Mouse (Mus musculus) CH12.LX (cell line): ENCODE data around the gene Rpl38. TPM values are rescaled to one million over a fixed set of nuclear protein-coding genes. Genes with fewer than 3 reads are reported as not detected.

Experiments
- DNase-seq: peaks from one replicate; pipeline ENCODE4 v3.0.0-alpha.2; 2013; ENCODE audit errors: extremely low read depth
- H3K27ac ChIP-seq: 2 replicates; pipeline ENCODE4 v1.5.1; 2012; ENCODE audit warnings: low read depth, mild to moderate bottlenecking, control low read depth, moderate library complexity; ENCODE audit not compliant: insufficient read depth
- H3K27me3 ChIP-seq: replicated peaks from 2 replicates; pipeline ENCODE3; 2012; ENCODE audit warnings: inconsistent platforms
- H3K36me3 ChIP-seq, 2 experiments: replicated peaks in 1 of 2; 2 replicates each; pipeline versions ENCODE3 to v1.6.1; 2012; ENCODE audit warnings: inconsistent platforms in 1 of 2, low read length in 1 of 2, mild to moderate bottlenecking in 1 of 2, mixed read lengths in 1 of 2, moderate library complexity in 1 of 2; ENCODE audit not compliant: control insufficient read depth in 1 of 2, insufficient read depth in 1 of 2
- H3K4me1 ChIP-seq, 2 experiments: 2 replicates each; pipeline ENCODE4 v1.6.1; 2012; ENCODE audit warnings: inconsistent platforms in 1 of 2, moderate library complexity in 1 of 2; ENCODE audit not compliant: insufficient read depth in 2 of 2, control insufficient read depth in 1 of 2
- H3K4me2 ChIP-seq: 2 replicates; pipeline ENCODE4 v1.6.1; 2012; ENCODE audit warnings: low read depth, mild to moderate bottlenecking, control low read depth; ENCODE audit not compliant: poor library complexity, insufficient read depth, severe bottlenecking
- H3K4me3 ChIP-seq, 3 experiments: fragments of 150-350 bp in 1 of 3; sonication (generic) in 1 of 3; replicated peaks in 1 of 3; 2 replicates each; pipeline versions ENCODE3 to v1.5.1; 2011 to 2012; ENCODE audit warnings: low read depth in 2 of 3, low read length in 2 of 3, mild to moderate bottlenecking in 2 of 3, moderate library complexity in 2 of 3, control low read depth in 1 of 3, improper control_type of control experiment in 1 of 3, inconsistent platforms in 1 of 3, mixed read lengths in 1 of 3; ENCODE audit not compliant: poor library complexity in 1 of 3
- H3K79me2 ChIP-seq: replicated peaks from 2 replicates; pipeline ENCODE4 v1.6.1; 2012; ENCODE audit warnings: mild to moderate bottlenecking, moderate library complexity; ENCODE audit not compliant: control insufficient read depth, poor library complexity, insufficient read depth, severe bottlenecking; ENCODE audit errors: extremely low read depth
- H3K9ac ChIP-seq: 2 replicates; pipeline ENCODE4 v1.6.1; 2012; ENCODE audit warnings: low read depth, mild to moderate bottlenecking, control low read depth, moderate library complexity; ENCODE audit not compliant: insufficient read depth
- H3K9me3 ChIP-seq: replicated peaks from 2 replicates; pipeline ENCODE3; 2012; ENCODE audit warnings: low read length, inconsistent platforms, mixed read lengths
- BHLHE40 ChIP-seq: IDR thresholded peaks from 2 replicates; pipeline ENCODE4 v1.6.1; 2011; ENCODE audit warnings: mild to moderate bottlenecking, low read depth, low read length, improper control_type of control experiment
- CHD1 ChIP-seq: IDR thresholded peaks from 2 replicates; pipeline ENCODE4 v1.6.1; 2012; ENCODE audit warnings: low read depth, low read length, improper control_type of control experiment, inconsistent platforms
- CHD2 ChIP-seq: IDR thresholded peaks from 2 replicates; pipeline ENCODE4 v1.6.1; 2011; ENCODE audit warnings: low read length, improper control_type of control experiment
- E2F4 ChIP-seq: IDR thresholded peaks from 2 replicates; pipeline ENCODE4 v1.6.1; 2011; ENCODE audit warnings: low read depth, low read length, improper control_type of control experiment; ENCODE audit not compliant: insufficient replicate concordance
- ETS1 ChIP-seq: conservative IDR thresholded peaks from 2 replicates; pipeline ENCODE4 v1.6.1; 2012; ENCODE audit warnings: low read depth, mild to moderate bottlenecking, inconsistent platforms, low read length, improper control_type of control experiment, moderate library complexity
- GABPA ChIP-seq: IDR thresholded peaks from 2 replicates; pipeline ENCODE4 v1.6.1; 2012; ENCODE audit warnings: low read depth, low read length, improper control_type of control experiment, inconsistent platforms; ENCODE audit not compliant: insufficient replicate concordance
- JUN ChIP-seq: IDR thresholded peaks from 2 replicates; pipeline ENCODE4 v1.6.1; 2011; ENCODE audit warnings: low read depth, mild to moderate bottlenecking, low read length, improper control_type of control experiment, moderate library complexity; ENCODE audit not compliant: insufficient read depth
- JUND ChIP-seq: conservative IDR thresholded peaks from 2 replicates; pipeline ENCODE4 v1.6.1; 2011; ENCODE audit warnings: low read depth, low read length, improper control_type of control experiment
- KAT2A ChIP-seq: IDR thresholded peaks from 2 replicates; pipeline ENCODE4 v1.6.1; 2012; ENCODE audit warnings: low read length, improper control_type of control experiment, inconsistent platforms; ENCODE audit not compliant: insufficient replicate concordance
- MYC ChIP-seq: IDR thresholded peaks from 2 replicates; pipeline ENCODE4 v1.6.1; 2011; ENCODE audit warnings: low read depth, mild to moderate bottlenecking, improper control_type of control experiment, low read length
- NELFE ChIP-seq: IDR thresholded peaks from 2 replicates; pipeline ENCODE4 v1.6.1; 2011; ENCODE audit warnings: low read depth, low read length, improper control_type of control experiment
- PAX5 ChIP-seq: IDR thresholded peaks from 2 replicates; pipeline ENCODE4 v1.6.1; 2012; ENCODE audit warnings: low read length, inconsistent platforms, mixed read lengths
- SIN3A ChIP-seq: IDR thresholded peaks from 2 replicates; pipeline ENCODE4 v1.6.1; 2012; ENCODE audit warnings: low read length, improper control_type of control experiment, inconsistent platforms
- USF1 ChIP-seq: IDR thresholded peaks from 2 replicates; pipeline ENCODE4 v1.6.1; 2014; ENCODE audit warnings: low read depth, mild to moderate bottlenecking, inconsistent platforms, low read length, improper control_type of control experiment
- USF2 ChIP-seq: conservative IDR thresholded peaks from 2 replicates; pipeline ENCODE4 v1.6.1; 2011; ENCODE audit warnings: low read depth, low read length, improper control_type of control experiment
- ZKSCAN1 ChIP-seq: IDR thresholded peaks from 2 replicates; pipeline ENCODE4 v1.6.1; 2012; ENCODE audit warnings: low read depth, inconsistent platforms, low read length, improper control_type of control experiment, borderline replicate concordance
- dilution Hi-C: fragments of 300-500 bp; cut with MboI; formaldehyde crosslinking; loops from 2 replicates; pipeline ENCODE4 v1.14.3; 2020; ENCODE audit warnings: low sequenced_read_pairs; ENCODE audit not compliant: extremely low pct_unique_long_range_greater_than_20kb, extremely low pct_ligation_motif_present
- in situ Hi-C: fragments of 300-500 bp; cut with MboI; formaldehyde crosslinking; loops from 3 replicates; pipeline ENCODE4 v1.14.3; 2019; ENCODE audit warnings: low sequenced_read_pairs, low pct_ligation_motif_present, low pct_unique_long_range_greater_than_20kb, mixed read lengths
- polyA plus RNA-seq: library from polyadenylated mRNA; unstranded; fragments of >175 nt; gene quantifications from 2 replicates; pipeline ENCODE4 v1.2.1, GENCODE M21; 2012; ENCODE audit warnings: low read depth; ENCODE audit not compliant: insufficient read length
- total RNA-seq, 2 experiments: library from RNA; depleted of rRNA; stranded (reverse); fragments of 300-350 nt in 1 of 2; fragments of >200 nt in 1 of 2; gene quantifications; 2 replicates each; pipeline ENCODE4 v1.2.3; 2012 to 2014

The Rpl38 gene
- total and polyA plus RNA-seq, 3 experiments, result 1,435 to 5,556 (median 4,204) TPM

GRCm38 (mm10) chr11:114720535-114720934 is 52.2 kb downstream of the Rpl38 start:
- H3K27ac ChIP-seq, result no peak overlapping the region
- DNase-seq, result no peak
- H3K4me2 ChIP-seq, result no peak overlapping the region
- no peak overlapping the region for H3K9ac ChIP-seq
- peaks cover 9 to 18% of the 10 kb centered on the region in 2 experiments for H3K4me1 ChIP-seq
- TF ChIP-seq CHD1 (no peak), KAT2A (no peak), JUN (no peak), NELFE (no peak), E2F4 (no peak), ZKSCAN1 (no peak), GABPA (no peak), ETS1 (no peak), MYC (no peak), PAX5 (no peak), SIN3A (no peak), JUND (no peak), CHD2 (no peak), BHLHE40 (no peak), USF2 (no peak), USF1 (no peak)
- peaks cover 3% of the 10 kb centered on the region for H3K9me3 ChIP-seq
- H3K27me3 ChIP-seq, result peaks cover 5% of the 10 kb centered on the region
- in situ Hi-C loops (no loop called here), dilution Hi-C loops (no loop called here)
- no peaks in the 10 kb centered on the region for H3K36me3 ChIP-seq
- no peaks in the 10 kb centered on the region for H3K79me2 ChIP-seq
- H3K4me3 ChIP-seq, result no peak overlapping the region

Other genes starting within 250 kb of the Rpl38 start
- 1.4 TPM in 2 replicates for gene Ttyh2, start 6.9 kb downstream of the Rpl38 start, total RNA-seq (2012; rRNA removed)
- gene Ttyh2, start 6.9 kb downstream of the Rpl38 start, total RNA-seq (2014; rRNA removed), result 0.82 and 1.2 TPM in 2 replicates
- 2.4 TPM in 2 replicates for gene Ttyh2, start 6.9 kb downstream of the Rpl38 start, polyA plus RNA-seq
- gene Dnaic2, start 58.9 kb downstream of the Rpl38 start, total RNA-seq (2012; rRNA removed), result 0.17 and 0.59 TPM in 2 replicates
- gene Dnaic2, start 58.9 kb downstream of the Rpl38 start, total RNA-seq (2014; rRNA removed), result 0.93 and 1.2 TPM in 2 replicates
- 0.45 and 0.83 TPM in 2 replicates for gene Dnaic2, start 58.9 kb downstream of the Rpl38 start, polyA plus RNA-seq
- gene Kif19a, start 96.9 kb downstream of the Rpl38 start, total RNA-seq (2012; rRNA removed), result 5.8 and 8.2 TPM in 2 replicates
- 0.66 and 1.9 TPM in 2 replicates for gene Kif19a, start 96.9 kb downstream of the Rpl38 start, total RNA-seq (2014; rRNA removed)
- 0.68 and 1.4 TPM in 2 replicates for gene Kif19a, start 96.9 kb downstream of the Rpl38 start, polyA plus RNA-seq
- gene Btbd17, start 127.4 kb downstream of the Rpl38 start, total RNA-seq (2012; rRNA removed), result not detected in 2 replicates
- gene Btbd17, start 127.4 kb downstream of the Rpl38 start, total RNA-seq (2014; rRNA removed), result not detected in 2 replicates
- gene Btbd17, start 127.4 kb downstream of the Rpl38 start, polyA plus RNA-seq, result not detected in 2 replicates
- gene Gpr142, start 130.4 kb downstream of the Rpl38 start, total RNA-seq (2012; rRNA removed), result not detected in 2 replicates
- not detected in 2 replicates for gene Gpr142, start 130.4 kb downstream of the Rpl38 start, total RNA-seq (2014; rRNA removed)
- gene Gpr142, start 130.4 kb downstream of the Rpl38 start, polyA plus RNA-seq, result not detected in 2 replicates
- not detected in 2 replicates for gene Gprc5c, start 182.6 kb downstream of the Rpl38 start, total RNA-seq (2012; rRNA removed)
- not detected in 2 replicates for gene Gprc5c, start 182.6 kb downstream of the Rpl38 start, total RNA-seq (2014; rRNA removed)
- gene Gprc5c, start 182.6 kb downstream of the Rpl38 start, polyA plus RNA-seq, result not detected in 2 replicates
- 0.13 and 0.17 TPM in 2 replicates for gene Cd300a, start 221.5 kb downstream of the Rpl38 start, total RNA-seq (2012; rRNA removed)
- 0.18 and 0.32 TPM in 2 replicates for gene Cd300a, start 221.5 kb downstream of the Rpl38 start, total RNA-seq (2014; rRNA removed)
- 1.0 TPM in 2 replicates for gene Cd300a, start 221.5 kb downstream of the Rpl38 start, polyA plus RNA-seq